Mouse (Mus musculus) C2C12 (cell line): Measurements from ENCODE around the gene Pdss1.

Experiments
- CTCF ChIP-seq: IDR thresholded peaks from one replicate; pipeline ENCODE4 v1.5.1; 2011; ENCODE audit not compliant: control insufficient read depth, insufficient read depth, insufficient read length
- USF1 ChIP-seq: IDR thresholded peaks from one replicate; pipeline ENCODE4 v1.6.1; 2011; ENCODE audit warnings: low read depth, mild to moderate bottlenecking, control low read depth, moderate library complexity

GRCm38 (mm10) chr2:22862194-22862593 lies 33.1 kb upstream of the Pdss1 start:
- TF ChIP-seq CTCF: no peak
- no peak for TF ChIP-seq USF1
